Mouse (Mus musculus) gastrocnemius, adult 2 months (tissue): ENCODE measurements around the gene Clrn2. TPM values are rescaled to one million over a fixed set of nuclear protein-coding genes. Genes with fewer than 3 reads are reported as not detected.

Source experiments
- DNase-seq: peaks from one replicate; pipeline ENCODE4 v3.0.0; 2022
- H3K27ac ChIP-seq: fragments of 200-600 bp; 2 replicates; pipeline ENCODE4 v1.8.1; 2022; ENCODE audit warnings: mild to moderate bottlenecking
- H3K4me3 ChIP-seq: fragments of 200-600 bp; 2 replicates; pipeline ENCODE4 v1.8.1; 2022; ENCODE audit warnings: mild to moderate bottlenecking, moderate library complexity
- CTCF ChIP-seq: fragments of 200-600 bp; IDR thresholded peaks from 2 replicates; pipeline ENCODE4 v1.8.1; 2022; ENCODE audit warnings: antibody characterized with exemption, mild to moderate bottlenecking, moderate library complexity
- intact Hi-C: fragments of 180-260 bp; cut with DNase I; formaldehyde crosslinking; loops from one replicate; pipeline ENCODE4 v1.15.1; 2025
- total RNA-seq, 2 experiments: library from RNA; stranded (reverse); gene quantifications; 2 replicates each; pipeline ENCODE4 v1.2.3; 2021

Gene Clrn2
- total RNA-seq, 2 experiments from 2014 or later, result not detected

DNA sequence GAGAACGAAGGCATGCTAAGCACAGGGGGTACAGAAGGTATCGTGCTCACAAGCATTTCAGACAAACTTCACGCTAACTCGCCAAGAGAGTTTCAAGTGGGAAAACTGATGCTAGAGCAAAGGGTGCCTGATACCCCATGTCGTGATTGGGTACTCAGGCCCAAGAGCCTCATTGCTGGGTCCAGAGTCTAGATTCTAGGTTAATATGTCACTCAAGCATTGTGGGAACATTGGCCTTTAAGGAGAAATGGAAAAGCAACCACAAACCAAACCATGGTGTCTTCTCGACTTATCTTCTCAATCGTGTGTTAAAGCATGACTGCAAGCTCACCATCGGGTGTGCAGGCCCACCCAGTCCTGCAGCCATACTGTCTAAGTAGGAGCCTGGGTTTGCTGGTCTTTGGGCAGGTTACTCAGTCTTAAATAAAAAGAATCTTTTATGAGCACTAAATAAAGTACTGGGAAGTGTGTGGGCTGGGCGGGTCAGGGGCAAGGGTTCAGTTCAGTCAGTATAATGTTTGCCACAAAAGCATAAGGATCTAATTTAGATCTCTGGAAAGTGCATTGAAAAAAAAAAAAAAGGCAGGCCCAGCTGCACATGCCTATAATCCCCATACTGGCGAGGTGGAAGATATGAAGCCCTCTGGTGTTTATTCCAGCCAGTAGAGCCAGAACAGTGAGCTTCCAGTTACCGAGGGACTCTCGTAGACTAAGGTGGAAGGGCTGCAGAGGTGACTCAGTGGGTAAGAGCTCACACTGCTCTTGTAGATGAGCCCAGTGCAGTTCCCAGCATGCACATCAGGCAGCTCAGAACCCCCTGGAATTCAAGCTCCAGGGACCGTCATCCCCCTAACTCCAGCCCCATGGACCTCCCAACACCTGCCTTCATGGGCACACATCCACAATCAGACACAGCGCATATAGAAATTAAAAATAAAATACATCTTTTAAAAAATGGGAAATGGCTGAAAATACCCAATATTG lies 17.3 kb upstream of the Clrn2 start:
- intact Hi-C loops, result no loop called here
- DNase-seq, result no peak
- TF ChIP-seq CTCF, result no peak
- Histone ChIP-seq H3K4me3 (no peak overlapping the region), H3K27ac (no peak overlapping the region)

DNA sequence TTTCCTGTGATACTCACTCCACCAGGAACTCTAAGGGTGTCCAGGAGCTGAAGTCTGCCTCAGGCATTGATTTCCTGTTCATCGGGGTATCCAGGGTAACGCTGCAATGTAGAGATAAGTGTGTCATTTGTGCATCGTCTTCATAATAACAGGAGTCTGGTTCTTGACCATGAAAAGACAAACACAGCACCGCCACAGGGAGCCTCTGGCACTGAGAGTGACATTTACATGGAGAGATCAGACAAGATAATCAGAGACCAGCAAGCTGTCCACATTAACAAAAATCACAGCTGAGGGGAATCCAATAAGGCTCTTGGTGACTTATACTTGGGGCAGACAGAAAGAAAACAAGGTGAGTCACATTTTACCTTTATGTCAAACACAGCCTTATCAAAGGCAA lies 15.7 kb upstream of the Clrn2 start:
- DNase-seq, result no peak
- intact Hi-C loops, result no loop called here
- no peak for TF ChIP-seq CTCF
- Histone ChIP-seq H3K27ac (peak overlapping the region; percentile 39; the same call in 1 of the 2 replicates), H3K4me3 (no peak overlapping the region)

DNA sequence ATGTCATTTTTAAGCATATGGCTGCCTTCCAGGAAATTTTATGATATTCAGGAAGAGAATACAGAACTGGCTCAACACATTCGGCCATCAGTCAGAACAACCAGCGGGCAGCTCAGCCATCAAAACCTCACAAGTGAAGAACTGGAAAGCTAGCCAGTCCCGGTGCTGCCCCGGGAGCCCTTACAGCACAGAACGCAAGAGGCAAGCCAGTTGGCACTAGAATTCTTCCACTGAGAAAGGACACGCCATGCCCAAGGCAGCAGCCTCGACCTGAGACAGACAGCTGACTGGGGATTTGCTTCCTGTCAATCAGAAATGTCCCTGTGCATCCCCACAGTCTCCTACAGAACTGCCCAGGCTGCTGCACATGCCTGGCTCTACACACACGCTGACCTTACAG lies 15.2 kb upstream of the Clrn2 start:
- H3K4me3 ChIP-seq, result no peak overlapping the region
- intact Hi-C loops, result no loop called here
- peak overlapping the region; percentile 39 for H3K27ac ChIP-seq
- peak; percentile 73 for DNase-seq
- no peak for TF ChIP-seq CTCF

DNA sequence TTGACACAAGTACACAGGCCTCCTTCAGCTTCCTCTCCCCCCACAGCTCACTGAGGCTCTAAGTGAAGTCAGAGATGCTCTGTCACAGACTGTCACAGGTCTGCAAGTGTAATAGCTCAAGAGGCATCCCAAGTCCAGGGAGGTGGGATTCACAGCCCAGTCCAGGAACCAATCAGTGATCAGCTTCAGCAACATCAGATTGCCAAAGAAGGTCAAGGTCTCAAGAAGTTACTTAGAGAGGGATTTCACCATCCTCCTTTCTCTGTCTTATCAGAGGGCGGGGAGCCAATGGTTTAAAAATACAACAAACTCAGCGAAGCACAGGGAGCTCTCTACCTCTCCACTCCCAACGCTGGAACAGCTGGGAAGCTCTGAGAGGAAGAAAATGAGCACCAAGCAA lies 12.4 kb upstream of the Clrn2 start:
- intact Hi-C loops, result no loop called here
- Histone ChIP-seq H3K4me3 (no peak overlapping the region), H3K27ac (no peak overlapping the region)
- TF ChIP-seq CTCF, result no peak
- DNase-seq, result no peak

DNA sequence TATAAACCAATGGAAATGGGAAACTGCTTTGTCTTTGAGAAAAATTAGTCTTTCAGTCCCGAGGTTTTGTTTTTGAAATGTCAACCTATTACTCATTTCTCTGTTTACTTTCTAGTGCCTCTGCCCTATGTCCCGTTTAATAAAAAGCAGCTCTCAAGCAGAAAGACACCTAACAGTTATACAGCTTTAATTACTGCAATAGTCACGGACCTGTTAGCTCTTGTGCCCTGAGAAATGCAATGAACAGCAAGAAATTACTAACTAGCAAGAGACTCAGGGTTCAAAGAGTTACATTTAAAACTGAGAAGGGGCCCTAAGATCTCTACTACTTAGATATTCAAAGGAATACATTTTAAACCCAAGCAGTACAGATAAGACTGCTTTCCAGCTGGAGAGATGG lies 11.8 kb upstream of the Clrn2 start:
- TF ChIP-seq CTCF, result no peak
- no peak for DNase-seq
- intact Hi-C loops, result no loop called here
- Histone ChIP-seq H3K27ac (no peak overlapping the region), H3K4me3 (no peak overlapping the region)

DNA sequence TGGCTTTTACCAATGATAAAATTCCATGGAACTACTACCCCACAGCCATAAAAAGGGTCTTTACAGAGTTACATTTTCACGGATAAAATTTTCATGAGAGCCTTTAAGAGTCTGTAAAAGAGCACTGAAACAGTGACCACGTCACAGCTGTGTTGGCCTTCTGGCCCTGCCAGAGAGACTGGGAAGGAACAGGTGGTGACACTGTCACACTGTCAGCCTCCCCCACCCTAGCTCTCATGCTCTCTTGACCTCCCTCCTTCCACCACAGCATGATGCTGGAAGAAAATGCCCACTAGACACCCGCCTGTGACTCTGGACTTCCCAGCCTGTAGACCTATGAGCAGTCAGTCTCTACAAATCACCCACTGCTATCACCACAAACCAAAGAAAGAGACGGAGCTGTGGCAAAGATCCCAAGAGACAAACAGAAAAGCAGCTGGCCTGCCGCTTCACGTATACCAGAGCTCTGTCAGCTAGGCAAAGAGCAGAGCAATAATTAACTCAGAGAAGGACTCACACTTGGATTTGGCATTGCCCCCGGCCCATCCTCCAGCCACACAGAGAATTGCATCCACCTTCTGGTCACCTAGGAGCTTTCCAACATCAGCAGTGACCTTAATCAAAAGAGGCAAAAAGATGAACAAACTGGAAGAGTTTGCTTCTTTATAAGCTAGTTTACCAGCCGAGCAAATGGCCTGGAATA lies 9.3 kb upstream of the Clrn2 start:
- DNase-seq, result no peak
- intact Hi-C loops, result no loop called here
- H3K4me3 ChIP-seq, result no peak overlapping the region
- no peak for TF ChIP-seq CTCF
- H3K27ac ChIP-seq, result peak overlapping the region; percentile 31; the same call in 1 of the 2 replicates

DNA sequence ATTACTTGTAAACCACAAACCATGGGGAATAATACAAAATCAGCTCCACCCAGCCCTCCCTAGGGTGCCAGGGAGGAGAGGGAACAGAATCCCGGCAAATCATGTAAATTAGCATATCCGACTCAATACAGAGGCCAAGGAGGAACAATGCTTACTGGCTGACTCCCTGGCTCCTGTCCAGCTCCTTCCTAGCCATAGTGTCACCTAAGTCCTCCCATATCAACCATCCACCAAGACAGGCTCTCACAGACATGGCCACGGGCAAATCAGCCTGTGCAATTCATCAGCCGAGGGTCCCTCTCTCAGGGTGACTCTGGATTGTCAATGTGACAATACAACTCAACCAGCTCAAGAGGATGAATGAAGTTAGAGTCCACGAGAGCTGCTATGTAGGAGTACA lies 4.9 kb upstream of the Clrn2 start:
- intact Hi-C loops, result no loop called here
- Histone ChIP-seq H3K4me3 (peak overlapping the region; percentile 93), H3K27ac (peak overlapping the region; percentile 94)
- TF ChIP-seq CTCF, result no peak
- DNase-seq, result peak; percentile 23

DNA sequence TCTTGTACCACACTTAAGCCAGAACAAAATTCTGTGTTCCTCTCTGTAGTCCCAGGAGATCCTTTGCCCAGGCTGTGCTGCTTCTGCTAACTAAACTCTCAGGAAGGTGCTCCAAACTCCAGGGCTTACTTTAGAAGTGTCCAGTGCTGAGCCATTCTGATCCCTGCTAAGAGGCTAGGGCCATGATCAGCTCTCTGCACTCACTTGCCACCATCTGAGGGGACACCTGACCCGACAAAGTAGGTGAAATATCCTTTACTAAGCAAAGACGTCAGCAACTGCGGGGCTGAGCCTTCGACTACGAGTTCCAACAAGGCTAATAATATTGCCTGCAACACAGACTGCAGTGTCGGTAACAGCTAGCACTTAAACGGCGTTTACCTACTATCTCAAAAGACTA lies 4.3 kb upstream of the Clrn2 start:
- Histone ChIP-seq H3K27ac (peak overlapping the region; percentile 94), H3K4me3 (peak overlapping the region; percentile 93)
- intact Hi-C loops, result no loop called here
- no peak for TF ChIP-seq CTCF
- peak; percentile 27 for DNase-seq

DNA sequence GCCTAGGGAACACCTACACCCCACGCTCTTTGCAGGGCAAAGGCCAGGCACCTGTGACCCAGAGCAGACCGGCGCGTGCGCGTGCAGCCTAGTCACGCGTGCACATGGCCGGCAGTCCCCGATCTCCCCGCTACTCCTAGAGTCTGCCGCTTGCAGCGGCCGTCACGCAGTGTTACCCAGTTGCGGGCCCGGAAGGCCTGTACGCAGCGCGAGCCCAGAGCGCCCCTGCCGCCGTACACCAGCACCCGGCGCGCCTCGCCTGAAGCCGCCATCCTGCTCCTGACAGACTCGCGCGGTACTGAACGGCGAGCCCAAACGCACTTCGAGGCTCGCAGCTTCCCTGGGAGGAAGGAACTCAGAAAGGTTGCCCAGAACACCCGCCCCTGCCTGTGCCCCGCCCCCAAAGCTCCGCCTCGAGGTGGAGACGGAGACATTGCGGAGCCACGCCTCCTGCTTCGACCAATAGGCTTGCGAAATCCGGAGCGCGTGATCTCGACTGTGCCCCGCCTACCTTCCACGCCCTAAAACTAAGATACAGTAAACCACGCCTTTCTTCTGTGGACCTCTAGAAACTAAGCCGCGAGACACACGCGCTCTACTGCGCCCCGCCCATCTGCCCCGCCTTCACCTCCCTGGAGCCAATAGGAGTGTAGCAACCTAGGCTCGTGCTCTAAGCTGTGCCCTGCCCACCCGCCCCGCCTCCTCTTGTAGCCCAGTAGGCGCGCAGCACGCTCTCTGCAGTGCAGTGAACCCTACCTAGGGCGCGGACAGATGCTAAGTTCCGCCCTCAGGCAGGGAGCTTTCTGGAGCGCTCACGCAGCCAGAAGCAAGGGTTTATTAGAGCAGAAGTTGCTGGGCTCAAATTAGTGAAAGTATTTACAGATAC lies 3.5 kb upstream of the Clrn2 start, which contains the start of gene Qdpr:
Qdpr (minus strand) TSS at position 406 of the 886 bp plus-strand sequence.
- peak; percentile 98 for DNase-seq
- intact Hi-C loops, result loop anchor here (2.0 kb wide), 1 partner anchor 43 kb away; the partner anchor contains the start of gene Lap3
- Histone ChIP-seq H3K27ac (peak within 1 kb of the TSS; percentile 94), H3K4me3 (peak within 1 kb of the TSS; percentile 93)
- TF ChIP-seq CTCF, result no peak

DNA sequence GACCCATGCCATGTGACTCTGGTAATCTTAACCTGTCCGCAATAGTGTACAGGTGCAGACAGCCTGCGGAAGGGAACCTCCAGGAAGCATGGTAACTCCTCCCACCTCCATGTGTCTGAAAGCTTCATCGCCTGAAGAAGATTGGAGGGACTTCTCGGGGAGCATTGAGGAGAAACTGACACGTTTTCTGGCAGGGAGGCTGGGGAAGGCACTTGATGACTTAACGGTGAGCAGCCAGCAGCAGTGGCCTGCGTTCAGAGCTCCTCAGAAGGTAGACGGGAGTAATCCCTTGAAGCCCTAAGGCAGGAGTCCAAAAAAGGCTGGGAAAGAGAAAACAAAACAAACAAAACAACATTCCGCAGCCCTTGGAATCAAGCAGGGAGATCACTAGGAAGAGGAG lies 905 bp downstream of the Clrn2 start:
- Histone ChIP-seq H3K4me3 (no peak overlapping the region), H3K27ac (no peak overlapping the region)
- TF ChIP-seq CTCF, result no peak
- intact Hi-C loops, result no loop called here
- DNase-seq, result no peak

DNA sequence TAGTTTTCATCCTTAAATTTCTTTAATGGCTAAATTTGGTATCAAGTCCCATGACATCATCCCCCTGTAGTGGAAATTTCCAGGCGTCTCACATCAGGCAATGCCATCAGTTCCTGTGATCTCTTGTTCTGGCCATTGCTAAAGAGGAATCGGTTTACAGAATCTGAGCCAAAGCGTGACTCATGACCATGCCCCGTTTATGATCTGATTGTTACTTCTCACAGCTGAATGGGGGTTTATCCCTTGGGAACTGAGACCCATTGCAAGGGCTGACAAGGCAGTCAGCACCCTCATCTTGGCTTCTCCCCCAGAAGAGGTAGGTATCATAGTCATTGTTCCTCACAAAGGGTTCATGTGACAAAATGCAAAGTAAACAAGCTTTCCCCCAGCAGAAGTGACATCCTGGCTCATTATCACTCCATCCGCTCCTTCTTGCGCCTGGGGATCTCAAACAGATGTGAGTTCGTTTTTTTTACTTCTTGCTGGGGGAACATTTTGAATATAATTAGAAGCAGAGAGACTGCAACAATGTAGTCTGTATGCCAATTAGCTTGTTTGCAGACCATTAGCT lies 19.4 kb downstream of the Clrn2 start:
- H3K27ac ChIP-seq, result no peak overlapping the region
- no peak for DNase-seq
- intact Hi-C loops, result loop anchor here (5.0 kb wide), 1 partner anchor 874 kb away; no protein-coding TSS in a partner anchor
- no peak for TF ChIP-seq CTCF
- H3K4me3 ChIP-seq, result no peak overlapping the region

DNA sequence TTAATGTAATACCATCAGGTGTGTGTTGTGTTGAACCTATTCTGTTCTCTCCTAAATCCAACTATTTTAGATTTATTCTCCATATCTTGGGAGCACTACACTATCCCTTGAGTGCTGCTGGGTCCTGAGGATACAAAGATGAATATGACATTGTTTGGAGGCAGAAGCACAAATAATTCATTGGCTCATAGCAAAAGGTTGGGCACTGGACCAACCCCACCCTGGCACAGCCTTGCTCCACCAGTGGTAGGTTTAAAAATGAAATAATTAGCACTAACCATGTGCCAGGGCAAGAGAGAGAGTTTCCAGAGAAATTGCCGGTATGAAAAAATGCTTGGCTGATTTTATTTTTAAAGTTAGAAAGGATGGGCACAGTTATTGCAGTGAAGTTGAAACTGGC lies 20.0 kb downstream of the Clrn2 start:
- Histone ChIP-seq H3K4me3 (no peak overlapping the region), H3K27ac (no peak overlapping the region)
- intact Hi-C loops, result loop anchor here (5.0 kb wide), 1 partner anchor 874 kb away; no protein-coding TSS in a partner anchor
- no peak for TF ChIP-seq CTCF
- DNase-seq, result no peak
